Mouse (Mus musculus): ENCODE measurements around the gene Dcxr. TPM values are rescaled to one million over a fixed set of nuclear protein-coding genes. Genes with fewer than 3 reads are reported as not detected.

Dcxr gene
- polyA plus RNA-seq, 2 experiments from 2014 or later = 17.0 to 20.9 TPM

Other genes with a start within 250 kb of the Dcxr start
- gene Mrpl12, start 242.7 kb downstream of the Dcxr start, polyA plus RNA-seq (2017; shearing (Covaris generic)) = 10 to 100 TPM; 73.5 to 74.7 TPM
- 10 to 100 TPM in 1 of 2 experiments, 1 to 10 TPM in 1; 9.7 to 12.3 TPM for gene Slc25a10, start 235.4 kb downstream of the Dcxr start, polyA plus RNA-seq (2017; shearing (Covaris generic))
- not detected for gene Gcgr, start 196.6 kb downstream of the Dcxr start, polyA plus RNA-seq (2017; shearing (Covaris generic))
- gene Mcrip1, start 177.6 kb downstream of the Dcxr start, polyA plus RNA-seq (2017; shearing (Covaris generic)) = 100 to 1,000 TPM; 121 to 128 TPM
- gene Ppp1r27, start 176.1 kb downstream of the Dcxr start, polyA plus RNA-seq (2017; shearing (Covaris generic)) = not detected
- gene P4hb, start 154.0 kb downstream of the Dcxr start, polyA plus RNA-seq (2017; shearing (Covaris generic)) = 100 to 1,000 TPM; 140 to 160 TPM
- 100 to 1,000 TPM; 601 to 860 TPM for gene Arhgdia, start 145.7 kb downstream of the Dcxr start, polyA plus RNA-seq (2017; shearing (Covaris generic))
- gene Alyref, start 128.9 kb downstream of the Dcxr start, polyA plus RNA-seq (2017; shearing (Covaris generic)) = 10 to 100 TPM; 18.9 to 51.6 TPM
- 100 to 1,000 TPM; 112 to 117 TPM for gene Anapc11, start 128.9 kb downstream of the Dcxr start, polyA plus RNA-seq (2017; shearing (Covaris generic))
- gene Npb, start 118.8 kb downstream of the Dcxr start, polyA plus RNA-seq (2017; shearing (Covaris generic)) = not detected
- 100 to 1,000 TPM in 1 of 2 experiments, 10 to 100 TPM in 1; 84.5 to 112 TPM for gene Pcyt2, start 109.3 kb downstream of the Dcxr start, polyA plus RNA-seq (2017; shearing (Covaris generic))
- gene Sirt7, start 102.0 kb downstream of the Dcxr start, polyA plus RNA-seq (2017; shearing (Covaris generic)) = 10 to 100 TPM; 50.8 to 61.8 TPM
- gene Mafg, start 93.7 kb downstream of the Dcxr start, polyA plus RNA-seq (2017; shearing (Covaris generic)) = 10 to 100 TPM; 10.7 to 14.3 TPM
- under 1 TPM in 1 of 2 experiments, not detected in 1; 0.48 TPM for gene Pycr1, start 83.5 kb downstream of the Dcxr start, polyA plus RNA-seq (2017; shearing (Covaris generic))
- not detected for gene Myadml2, start 79.1 kb downstream of the Dcxr start, polyA plus RNA-seq (2017; shearing (Covaris generic))
- not detected for gene Notum, start 66.1 kb downstream of the Dcxr start, polyA plus RNA-seq (2017; shearing (Covaris generic))
- gene Aspscr1, start 54.3 kb downstream of the Dcxr start, polyA plus RNA-seq (2017; shearing (Covaris generic)) = 100 to 1,000 TPM in 1 of 2 experiments, 10 to 100 TPM in 1; 78.1 to 110 TPM
- gene Cenpx, start 13.5 kb downstream of the Dcxr start, polyA plus RNA-seq (2017; shearing (Covaris generic)) = 100 to 1,000 TPM; 163 to 165 TPM
- 10 to 100 TPM; 19.7 to 24.1 TPM for gene Lrrc45, start 13.4 kb downstream of the Dcxr start, polyA plus RNA-seq (2017; shearing (Covaris generic))
- not detected for gene Rac3, start 5.8 kb downstream of the Dcxr start, polyA plus RNA-seq (2017; shearing (Covaris generic))
- not detected for gene Cbr2, start 4.8 kb upstream of the Dcxr start, polyA plus RNA-seq (2017; shearing (Covaris generic))
- 10 to 100 TPM; 35.6 to 69.1 TPM for gene Hmga1b, start 35.5 kb upstream of the Dcxr start, polyA plus RNA-seq (2017; shearing (Covaris generic))
- 1 to 10 TPM; 3.5 to 4.9 TPM for gene Rfng, start 56.9 kb upstream of the Dcxr start, polyA plus RNA-seq (2017; shearing (Covaris generic))
- gene Gps1, start 57.0 kb upstream of the Dcxr start, polyA plus RNA-seq (2017; shearing (Covaris generic)) = 100 to 1,000 TPM; 118 to 137 TPM
- 10 to 100 TPM; 30.9 to 31.9 TPM for gene Dus1l, start 69.1 kb upstream of the Dcxr start, polyA plus RNA-seq (2017; shearing (Covaris generic))
- gene Fasn, start 97.3 kb upstream of the Dcxr start, polyA plus RNA-seq (2017; shearing (Covaris generic)) = 10 to 100 TPM; 28.8 to 40.3 TPM
- under 1 TPM; 0.41 to 0.46 TPM for gene Ccdc57, start 205.6 kb upstream of the Dcxr start, polyA plus RNA-seq (2017; shearing (Covaris generic))
- 1 to 10 TPM; 3.8 to 4.0 TPM for gene Slc16a3, start 221.2 kb upstream of the Dcxr start, polyA plus RNA-seq (2017; shearing (Covaris generic))

Measured in activated CD4-positive, CD25-positive, alpha-beta regulatory T cell, adult 4 months (primary cell).